18 mouse cellular contexts compared by ENCODE assay signal in genomic region chr17:86733644-86734043, GRCm38 (mm10). TPM values are rescaled to one million over a fixed set of nuclear protein-coding genes. Genes with fewer than 3 reads are reported as not detected.
DNase-seq lines count a peak whose midpoint lies in the region; ATAC-seq and TF ChIP-seq lines count a peak whose summit lies in the region.
"Had no signal": no experiment of that assay in that cellular context is flagged by ENCODE, and none has a peak within 500 bp of the region (broad histone marks: within the 10 kb centered on the region; RNA-seq: fewer than 3 reads in every experiment).

No protein-coding gene starts in this region.

- WGBS in heart, embryonic 10.5 days, result 78% methylated on average over 4 of the region's 4 CpGs
- 68% methylated on average over 4 of the region's 4 CpGs for WGBS in stomach, embryonic 16.5 days
- WGBS in stomach, postnatal 0 days, result 68% methylated on average over 4 of the region's 4 CpGs
- 53% methylated on average over 4 of the region's 4 CpGs for WGBS in lung, embryonic 16.5 days
- 59% methylated on average over 4 of the region's 4 CpGs for WGBS in intestine, embryonic 16.5 days

- ATAC-seq in stomach, embryonic 16.5 days (ENCODE audit: insufficient read depth, low FRiP score), result 0 out of 2 replicates have a peak, but pooled peaks have one; percentile 42
- no peak for ATAC-seq in stomach, postnatal 0 days (ENCODE audit: low FRiP score, low TSS enrichment)
- ATAC-seq in lung, embryonic 16.5 days (ENCODE audit: low read depth), result peak; percentile 55
- ATAC-seq in intestine, embryonic 16.5 days, result no peak
- ATAC-seq: CD4-positive, CD25-positive, alpha-beta regulatory T cell, adult 4 months; forebrain, postnatal 0 days; hindbrain, postnatal 0 days had no signal

- peaks cover 10% of the 10 kb centered on the region for H3K27me3 ChIP-seq in heart, embryonic 10.5 days (ENCODE audit: insufficient read depth, poor library complexity, severe bottlenecking)
- H3K27me3 ChIP-seq in stomach, embryonic 16.5 days (ENCODE audit: control insufficient read depth, insufficient read depth, low read length), result no peaks in the 10 kb centered on the region
- H3K27me3 ChIP-seq in stomach, postnatal 0 days (ENCODE audit: control insufficient read depth, insufficient read depth, low read length), result no peaks in the 10 kb centered on the region
- no peaks in the 10 kb centered on the region for H3K27me3 ChIP-seq in lung, embryonic 16.5 days (ENCODE audit: control insufficient read depth, insufficient read depth, low read depth, low read length)
- no peaks in the 10 kb centered on the region for H3K27me3 ChIP-seq in intestine, embryonic 16.5 days (replicated peaks; ENCODE audit: control insufficient read depth, insufficient read depth, low read length)
- H3K27me3 ChIP-seq: heart, embryonic 15.5 days; limb, embryonic 13.5 days; liver, embryonic 15.5 days had no signal

- DNase-seq in heart, embryonic 10.5 days (ENCODE audit: low spot score), result no peak
- no peak for DNase-seq in heart, postnatal 36 days
- no peak for DNase-seq in stomach, postnatal 0 days (ENCODE audit: low spot score)
- no peak for DNase-seq in urinary bladder, postnatal 36 days (ENCODE audit: low spot score in 2 of 2)
- DNase-seq: cerebellum, adult 11-12 months; cerebellum, postnatal 36 days; forebrain, postnatal 0 days; gastrocnemius, postnatal 10 days had no signal

- no peaks in the 10 kb centered on the region for H3K36me3 ChIP-seq in heart, embryonic 10.5 days
- no peaks in the 10 kb centered on the region for H3K36me3 ChIP-seq in stomach, embryonic 16.5 days (ENCODE audit: control insufficient read depth, insufficient read depth, low read length)
- no peaks in the 10 kb centered on the region for H3K36me3 ChIP-seq in stomach, postnatal 0 days (ENCODE audit: control insufficient read depth, insufficient read depth, low read length)
- no peaks in the 10 kb centered on the region for H3K36me3 ChIP-seq in lung, embryonic 16.5 days (ENCODE audit: control insufficient read depth, insufficient read depth, low read length)
- H3K36me3 ChIP-seq in intestine, embryonic 16.5 days (ENCODE audit: control insufficient read depth, insufficient read depth, low read length), result no peaks in the 10 kb centered on the region
- H3K36me3 ChIP-seq: heart, embryonic 15.5 days; limb, embryonic 13.5 days; liver, embryonic 15.5 days had no signal

- intact Hi-C loops in heart, postnatal 36 days (cut with DNase I), result loop anchor here (2.0 kb wide), 1 partner anchor 19 kb away; the partner anchor contains the start of gene Epas1

- H3K4me3 ChIP-seq in heart, embryonic 10.5 days, result no peak overlapping the region
- H3K4me3 ChIP-seq in stomach, embryonic 16.5 days (replicated peaks; ENCODE audit: low read length), result no peak overlapping the region
- no peak overlapping the region for H3K4me3 ChIP-seq in stomach, postnatal 0 days (ENCODE audit: low read depth, low read length)
- H3K4me3 ChIP-seq in lung, embryonic 16.5 days (ENCODE audit: low read length), result no peak overlapping the region
- no peak overlapping the region for H3K4me3 ChIP-seq in intestine, embryonic 16.5 days (ENCODE audit: low read length)
- H3K4me3 ChIP-seq: heart, embryonic 15.5 days; limb, embryonic 13.5 days; liver, embryonic 15.5 days had no signal

- H3K9me3 ChIP-seq in heart, embryonic 10.5 days, result no peaks in the 10 kb centered on the region
- H3K9me3 ChIP-seq in stomach, embryonic 16.5 days (replicated peaks; ENCODE audit: control insufficient read depth, low read length), result no peaks in the 10 kb centered on the region
- no peaks in the 10 kb centered on the region for H3K9me3 ChIP-seq in stomach, postnatal 0 days (ENCODE audit: control insufficient read depth, low read length)
- H3K9me3 ChIP-seq in lung, embryonic 16.5 days (ENCODE audit: control insufficient read depth, low read length), result no peaks in the 10 kb centered on the region
- H3K9me3 ChIP-seq in intestine, embryonic 16.5 days (ENCODE audit: control insufficient read depth, low read length), result no peaks in the 10 kb centered on the region
- H3K9me3 ChIP-seq: heart, embryonic 15.5 days; limb, embryonic 13.5 days; liver, embryonic 15.5 days had no signal

- no peak overlapping the region for H3K4me2 ChIP-seq in stomach, embryonic 16.5 days (ENCODE audit: low read depth, low read length)
- no peak overlapping the region for H3K4me2 ChIP-seq in stomach, postnatal 0 days (replicated peaks; ENCODE audit: low read depth)
- H3K4me2 ChIP-seq in lung, embryonic 16.5 days (ENCODE audit: low read depth, low read length), result no peak overlapping the region
- H3K4me2 ChIP-seq in intestine, embryonic 16.5 days (ENCODE audit: low read depth, low read length), result no peak overlapping the region
- H3K4me2 ChIP-seq: heart, embryonic 15.5 days; limb, embryonic 13.5 days; liver, embryonic 15.5 days had no signal

- no peak for TF ChIP-seq CTCF in stomach, postnatal 0 days (IDR thresholded peaks at IDR 0.05; ENCODE audit: low read depth)

- no peak overlapping the region for H3K9ac ChIP-seq in stomach, embryonic 16.5 days (ENCODE audit: low read length)
- H3K9ac ChIP-seq in stomach, postnatal 0 days (ENCODE audit: low read length), result no peak overlapping the region
- no peak overlapping the region for H3K9ac ChIP-seq in lung, embryonic 16.5 days (ENCODE audit: low read length)
- no peak overlapping the region for H3K9ac ChIP-seq in intestine, embryonic 16.5 days (ENCODE audit: low read depth, low read length)
- H3K9ac ChIP-seq: forebrain, postnatal 0 days; heart, embryonic 15.5 days; limb, embryonic 13.5 days; liver, embryonic 15.5 days had no signal

- 0 out of 2 replicates have a peak overlapping the region, but pooled peaks have one; percentile 25 for H3K27ac ChIP-seq in heart, embryonic 10.5 days
- H3K27ac ChIP-seq in stomach, embryonic 16.5 days (ENCODE audit: low read length), result no peak overlapping the region
- no peak overlapping the region for H3K27ac ChIP-seq in stomach, postnatal 0 days (replicated peaks)
- H3K27ac ChIP-seq in lung, embryonic 16.5 days (ENCODE audit: low read length), result peak overlapping the region; percentile 58; the same call in 1 of the 2 replicates
- no peak overlapping the region for H3K27ac ChIP-seq in intestine, embryonic 16.5 days (ENCODE audit: low read length)
- H3K27ac ChIP-seq: heart, embryonic 15.5 days; hindbrain, postnatal 0 days; kidney, postnatal 0 days; limb, embryonic 13.5 days; liver, embryonic 15.5 days had no signal

- peaks cover 10% of the 10 kb centered on the region for H3K4me1 ChIP-seq in heart, embryonic 10.5 days
- peaks cover 4% of the 10 kb centered on the region; the same call in 1 of the 2 replicates for H3K4me1 ChIP-seq in stomach, embryonic 16.5 days (ENCODE audit: control insufficient read depth, insufficient read depth, low read length)
- H3K4me1 ChIP-seq in stomach, postnatal 0 days (replicated peaks; ENCODE audit: control insufficient read depth, insufficient read depth), result no peaks in the 10 kb centered on the region
- H3K4me1 ChIP-seq in lung, embryonic 16.5 days (replicated peaks; ENCODE audit: control insufficient read depth, insufficient read depth, low read length), result peaks cover 3% of the 10 kb centered on the region
- peaks cover 3% of the 10 kb centered on the region; the same call in 1 of the 2 replicates for H3K4me1 ChIP-seq in intestine, embryonic 16.5 days (ENCODE audit: control insufficient read depth, insufficient read depth, low read length)

- no peak for TF ChIP-seq EP300 in stomach, postnatal 0 days (optimal IDR thresholded peaks at IDR 0.05)

RNA-seq across cellular contexts. Expression of gene Epas1, which starts 19.9 kb away (rescaled TPM):
- 5.8 and 6.0 TPM in 2 replicates for polyA plus RNA-seq in heart, embryonic 10.5 days (2016; fragmentation: Nextera tagmentation; extraction: Ambion mirVana)
- 100 to 1,000 TPM; 239 to 306 TPM for total RNA-seq in heart, postnatal 36 days (2021)
- 5.3 and 5.8 TPM in 2 replicates for polyA plus RNA-seq in stomach, embryonic 16.5 days (2015; fragmentation: Nextera tagmentation; extraction: Ambion mirVana)
- polyA plus RNA-seq in stomach, postnatal 0 days (2015; fragmentation: Nextera tagmentation; extraction: Ambion mirVana), result 4.7 and 5.5 TPM in 2 replicates
- polyA plus RNA-seq in lung, embryonic 16.5 days (2015; fragmentation: Nextera tagmentation; extraction: Ambion mirVana), result 13.7 and 14.5 TPM in 2 replicates
- 4.0 and 4.7 TPM in 2 replicates for polyA plus RNA-seq in intestine, embryonic 16.5 days (2015; fragmentation: Nextera tagmentation; extraction: Ambion mirVana)
- total RNA-seq: MEL had no signal

Comparison
In these comparisons a context has a peak if more than half of its experiments do, and no peak if none do; other contexts are left out.
1. ATAC-seq: peak in stomach, embryonic 16.5 days (single experiment) and lung, embryonic 16.5 days (single experiment); none in stomach, postnatal 0 days (single experiment) and intestine, embryonic 16.5 days (single experiment).
2. H3K27ac ChIP-seq: peak in heart, embryonic 10.5 days (single experiment) and lung, embryonic 16.5 days (single experiment); none in stomach, embryonic 16.5 days (single experiment), stomach, postnatal 0 days (single experiment) and intestine, embryonic 16.5 days (single experiment).